Mouse (Mus musculus) MN1 (cell line): ENCODE results near the gene Fam187b.
A peak's percentile ranks its signal among the peaks of the same experiment; 100 is the strongest.
"Not testable (repeated sequence)": the region's sequence is repeated elsewhere in the genome, so short reads cannot be mapped to it uniquely, and the experiment has no call there.

Source experiments
- DNase-seq: peaks from one replicate; pipeline ENCODE4 v3.0.0-alpha.2; 2016; ENCODE audit warnings: low spot score

The Fam187b gene

GRCm38 (mm10) chr7:30973501-30974289 lies at the start of gene Fam187b:
Gene Fam187b (plus strand): TSS chr7:30973790.
- DNase-seq: no peak

DNA sequence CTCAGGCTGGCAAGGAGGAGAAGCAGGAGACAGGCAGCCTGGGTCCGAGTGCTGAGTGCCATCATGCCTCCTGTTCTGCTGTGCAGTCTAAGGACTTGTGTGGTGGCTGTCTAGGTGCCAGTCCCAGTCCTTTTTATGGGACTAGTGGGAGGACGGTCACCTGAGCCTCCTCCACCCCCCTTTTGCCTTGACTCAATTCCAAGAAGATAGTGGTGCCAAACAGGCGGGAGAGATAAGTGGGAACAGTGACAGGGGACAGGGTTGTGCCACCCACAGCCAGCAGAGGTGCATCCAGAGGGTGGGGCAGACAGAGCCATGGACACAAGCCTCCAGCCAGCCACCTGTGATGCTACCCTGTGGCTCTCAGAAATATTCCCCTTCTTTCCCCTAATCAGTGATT lies 49.5 kb upstream of the Fam187b start:
- DNase-seq: no peak

- DNase-seq: not testable (repeated sequence)
Measured at GRCm38 (mm10) chr7:30924581-30924980, 49.0 kb upstream of the Fam187b start, which contains the start of gene Hamp2. Gene Hamp2 (minus strand): TSS chr7:30924681.

DNA sequence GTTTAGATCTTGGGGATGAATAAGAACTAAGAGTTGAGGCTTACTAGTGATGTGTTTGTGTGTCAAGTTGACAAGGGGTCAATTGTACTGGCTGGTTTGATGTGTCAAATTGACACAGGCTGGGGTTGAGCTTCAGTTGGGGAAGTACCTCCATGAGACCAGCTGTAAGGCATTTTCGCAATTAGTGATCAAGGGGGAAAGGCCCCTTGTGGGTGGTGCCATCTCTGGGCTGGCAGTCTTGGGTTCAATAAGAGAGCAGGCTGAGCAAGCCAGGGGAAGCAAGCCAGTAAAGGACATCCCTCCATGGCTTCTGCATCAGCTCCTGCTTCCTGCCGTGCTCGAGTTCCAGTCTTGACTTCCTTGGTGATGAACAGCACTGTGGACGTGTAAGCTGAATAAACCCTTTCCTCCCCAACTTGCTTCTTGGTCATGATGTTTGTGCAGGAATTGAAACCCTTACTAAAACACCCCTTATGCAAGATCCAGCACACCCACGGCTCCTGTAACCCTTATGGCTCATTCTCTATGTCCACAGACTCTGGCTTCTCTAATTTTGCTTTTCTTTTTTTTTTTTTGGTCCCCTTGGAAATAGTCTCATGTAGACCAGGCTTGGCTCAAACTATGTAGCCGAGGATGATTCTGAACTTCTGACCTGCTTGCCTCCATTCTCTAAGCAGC lies 38.0 kb upstream of the Fam187b start:
- not testable (repeated sequence) for DNase-seq

DNA sequence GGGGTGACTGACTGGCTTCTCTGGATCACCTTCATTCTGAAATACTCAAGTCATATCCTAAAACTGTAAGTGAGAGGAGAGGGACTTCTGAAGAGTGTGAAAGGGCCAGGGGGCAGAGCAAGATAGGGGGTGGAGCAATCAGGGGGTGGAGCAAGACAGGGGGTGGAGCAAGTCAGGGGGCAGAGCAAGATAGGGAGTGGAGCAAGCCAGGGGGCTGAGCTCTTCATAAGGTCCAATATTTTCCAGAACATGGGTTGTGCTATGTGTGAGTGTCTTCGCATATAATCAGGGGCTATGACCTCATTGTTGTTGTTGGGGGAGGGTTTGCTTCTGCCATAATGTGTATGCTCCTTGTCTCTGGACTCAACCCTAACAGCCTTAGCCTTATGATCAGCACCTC lies 33.5 kb upstream of the Fam187b start:
- not testable (repeated sequence) for DNase-seq

- not testable (repeated sequence) for DNase-seq
Measured at GRCm38 (mm10) chr7:30942365-30942764, 31.2 kb upstream of the Fam187b start.

DNA sequence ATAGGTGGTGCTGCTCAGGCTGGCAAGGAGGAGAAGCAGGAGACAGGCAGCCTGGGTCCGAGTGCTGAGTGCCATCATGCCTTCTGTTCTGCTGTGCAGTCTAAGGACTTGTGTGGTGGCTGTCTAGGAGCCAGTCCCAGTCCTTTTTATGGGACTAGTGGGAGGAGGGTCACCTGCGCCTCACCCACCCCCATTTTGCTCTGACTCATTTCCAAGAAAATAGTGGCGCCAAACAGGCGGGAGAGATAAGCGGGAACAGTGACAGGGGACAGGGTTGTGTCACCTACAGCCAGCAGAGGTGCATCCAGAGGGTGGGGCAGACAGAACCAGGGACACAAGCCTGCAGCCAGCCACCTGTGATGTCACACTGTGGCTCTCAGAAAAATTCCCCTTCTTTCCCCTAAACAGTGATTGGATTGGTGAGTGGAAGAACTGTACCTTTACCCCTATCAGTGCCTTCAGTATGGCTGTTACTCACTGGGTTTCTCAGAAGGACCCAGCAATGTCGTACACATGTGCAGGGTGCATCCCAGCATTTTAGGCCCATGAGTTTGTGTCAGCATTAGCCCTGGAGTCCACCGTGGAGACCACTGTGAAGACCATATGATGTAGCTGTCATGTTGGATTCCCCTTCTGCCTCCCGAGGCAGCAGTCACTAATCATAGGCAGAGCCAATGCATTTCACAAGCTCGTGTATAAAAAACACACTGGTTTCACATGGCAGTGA lies 29.5 kb upstream of the Fam187b start, which contains the start of gene Hamp:
Gene Hamp (minus strand): TSS at position 124 of the 727 bp plus-strand sequence.
- DNase-seq: no peak

- not testable (repeated sequence) for DNase-seq
Measured at GRCm38 (mm10) chr7:30944706-30945105, 28.9 kb upstream of the Fam187b start.

DNA sequence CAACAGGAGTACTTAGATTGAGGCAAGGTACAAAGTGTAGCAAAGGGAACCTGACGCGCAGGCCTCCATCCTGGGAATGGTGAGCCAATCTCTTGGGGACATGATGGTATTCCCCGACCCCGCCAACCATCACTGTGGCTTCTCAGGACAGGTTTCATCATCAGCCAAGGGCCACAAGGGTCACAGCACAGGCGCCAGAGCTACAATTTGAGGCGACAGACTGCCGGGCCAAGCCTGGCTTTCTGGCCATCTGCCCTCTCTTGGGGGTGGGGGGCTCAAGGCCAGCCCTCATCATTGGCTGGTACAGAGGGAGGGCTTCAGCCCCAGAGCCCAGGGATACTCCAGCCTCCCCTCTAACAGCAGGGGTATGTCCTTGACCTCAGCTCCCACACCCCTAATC lies 28.1 kb upstream of the Fam187b start:
- not testable (repeated sequence) for DNase-seq

DNA sequence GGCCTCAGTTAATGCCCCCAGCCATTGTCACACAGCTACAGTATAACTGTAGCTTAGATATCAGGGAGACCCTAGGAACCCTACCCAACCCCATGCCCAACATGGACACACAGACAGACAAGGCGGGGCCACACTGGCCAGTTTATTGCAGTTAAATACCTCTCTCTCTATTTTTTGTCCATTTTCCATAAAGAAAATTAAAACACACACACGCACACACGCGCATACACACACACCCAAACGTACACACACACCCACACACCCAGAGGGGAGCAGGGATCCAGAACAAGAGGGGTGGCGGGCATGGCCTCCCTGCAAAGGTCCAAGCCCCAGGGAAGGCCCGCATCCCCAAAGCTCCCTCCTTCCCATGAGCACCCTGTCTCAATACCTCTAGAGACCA lies 27.7 kb upstream of the Fam187b start:
- DNase-seq: no peak

GRCm38 (mm10) chr7:30949902-30950301 lies 23.7 kb upstream of the Fam187b start:
- not testable (repeated sequence) for DNase-seq

DNA sequence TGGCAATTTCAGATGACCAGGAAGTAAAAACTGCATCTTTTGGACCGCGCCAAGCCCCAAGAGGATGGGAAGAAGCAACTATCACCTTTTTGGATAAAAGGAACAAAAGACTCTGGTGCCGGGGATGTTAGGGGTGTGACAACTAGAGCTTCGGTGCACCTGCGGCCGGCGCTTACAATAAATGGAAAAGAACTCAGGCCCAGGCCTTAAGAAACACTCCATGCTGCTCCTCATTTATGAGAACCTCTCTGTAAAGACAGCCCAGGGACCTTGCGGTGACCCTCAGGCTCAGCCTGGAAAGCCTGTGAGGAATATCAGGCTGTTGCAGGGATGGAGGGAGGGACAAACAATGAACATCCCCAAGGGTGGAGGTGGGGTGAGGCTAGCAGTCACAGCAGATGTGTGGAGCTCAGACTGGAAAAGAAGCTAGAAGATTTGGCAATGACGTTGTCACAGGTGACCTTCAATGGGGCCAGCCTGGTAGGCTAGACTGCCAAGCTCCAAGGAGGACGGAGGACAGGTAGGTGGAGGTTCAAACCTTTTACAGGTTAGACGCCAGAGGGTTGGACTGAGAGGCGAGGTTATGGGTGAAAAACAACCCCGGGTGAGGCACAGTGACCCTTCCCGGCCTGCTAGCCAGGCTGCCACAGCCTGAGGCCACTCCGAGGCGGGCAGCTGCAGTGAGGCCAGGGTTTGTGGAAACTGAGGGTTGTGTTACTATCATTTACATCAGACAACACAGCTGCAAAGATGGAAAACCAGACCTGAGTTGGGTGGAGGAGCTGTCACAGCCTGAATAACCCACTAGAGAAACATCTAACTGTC lies 20.9 kb upstream of the Fam187b start:
- no peak for DNase-seq

DNA sequence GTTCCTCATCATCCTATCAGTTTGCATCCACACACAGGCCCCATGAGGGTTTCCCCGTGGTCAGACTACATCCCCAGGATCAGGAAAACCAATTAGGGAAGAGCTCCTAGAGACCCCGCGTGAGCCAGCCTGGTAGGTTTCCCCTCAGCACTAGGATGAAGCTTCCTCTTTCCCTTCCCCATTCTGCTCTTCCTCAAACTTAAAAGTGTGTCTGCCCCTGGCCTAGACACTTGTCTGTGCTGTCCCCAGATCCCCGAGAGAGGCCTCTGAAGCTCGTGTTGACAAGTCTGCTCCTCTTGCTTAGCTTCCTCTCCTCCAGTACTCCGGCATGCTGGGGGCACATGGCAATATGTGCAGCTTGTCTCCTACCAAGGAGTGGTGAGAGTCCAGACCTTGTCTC lies 20.1 kb upstream of the Fam187b start:
- DNase-seq: no peak

DNA sequence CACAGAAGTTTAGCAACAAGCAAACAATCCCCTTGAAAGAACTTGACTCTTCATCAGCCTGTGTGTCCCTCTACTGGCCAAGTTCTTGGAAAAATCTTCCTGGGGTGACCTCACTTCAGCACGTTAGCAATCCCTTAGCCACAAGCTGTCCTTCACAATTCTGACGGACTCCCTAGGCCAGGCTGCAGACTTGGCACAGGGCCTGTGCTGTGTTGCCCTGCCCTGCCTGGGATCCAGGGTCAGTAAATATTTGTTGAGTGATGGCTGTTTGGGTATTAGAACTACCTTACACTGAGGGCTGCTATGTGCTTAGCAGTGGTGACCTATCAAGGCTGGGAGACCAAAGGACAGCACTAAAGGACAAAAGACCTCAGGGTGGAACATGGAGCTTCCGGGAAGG lies 19.6 kb upstream of the Fam187b start:
- DNase-seq: peak; percentile 21

DNA sequence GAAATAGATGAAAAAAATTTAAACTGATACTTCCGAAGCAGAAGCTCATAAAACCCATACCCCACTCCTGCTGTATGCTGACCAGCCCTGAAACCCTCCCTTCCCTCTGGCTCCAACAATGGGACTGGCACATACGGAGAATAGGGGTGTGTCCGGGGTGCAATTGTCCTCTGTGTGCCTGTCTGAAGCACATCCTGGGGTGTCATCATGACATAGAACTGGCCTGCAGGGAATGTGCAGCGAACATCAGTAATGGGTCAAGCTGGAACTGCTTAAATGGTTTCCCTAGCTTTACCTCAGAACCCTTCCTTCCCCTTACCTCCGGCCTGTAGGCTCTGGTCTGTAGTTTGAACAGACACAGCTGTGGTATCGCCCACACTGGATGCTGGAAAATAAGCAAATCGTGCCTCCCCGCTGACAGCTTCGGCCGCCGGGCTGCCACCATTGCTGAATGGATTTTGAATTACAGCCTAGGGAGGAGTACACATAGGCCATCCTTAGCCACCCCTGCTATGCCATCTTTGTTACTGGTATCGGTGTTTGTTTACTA lies 18.5 kb upstream of the Fam187b start:
- no peak for DNase-seq

- DNase-seq: peak; percentile 91
Measured at GRCm38 (mm10) chr7:30955584-30956356, 17.8 kb upstream of the Fam187b start.

- peak; percentile 46 for DNase-seq
Measured at GRCm38 (mm10) chr7:30956357-30956751, 17.2 kb upstream of the Fam187b start.

DNA sequence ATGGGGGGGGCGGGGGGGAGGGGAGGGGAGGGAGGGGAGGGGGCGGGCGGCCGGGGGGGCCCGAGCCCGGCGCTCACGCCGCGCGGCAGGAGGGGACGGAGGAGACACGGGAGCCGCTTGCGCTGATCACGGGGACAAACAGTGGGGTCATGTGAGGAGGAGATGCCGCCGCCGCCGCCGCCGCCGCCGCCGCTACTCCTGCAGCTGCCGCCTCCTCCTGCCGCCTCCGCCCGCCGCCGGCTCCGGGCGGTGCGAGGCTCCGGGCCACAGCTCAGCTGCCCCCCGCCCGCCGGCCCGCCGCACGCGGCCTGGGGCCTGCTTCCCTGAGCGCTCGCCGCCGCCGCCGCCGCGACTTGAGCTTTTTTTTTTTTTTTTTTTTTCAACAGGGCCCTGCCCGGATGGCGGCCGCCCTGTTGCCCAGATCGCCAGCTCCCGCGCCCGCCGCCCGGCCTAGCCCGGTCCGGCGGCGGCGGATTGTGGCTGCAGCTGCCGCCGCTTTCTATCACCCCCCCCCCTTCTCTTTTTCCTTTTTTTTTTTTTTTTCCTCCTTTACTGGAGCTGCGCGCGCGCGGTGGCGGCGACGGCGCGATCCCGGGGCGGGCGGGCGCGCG lies 16.7 kb upstream of the Fam187b start, which contains the start of gene Usf2:
Gene Usf2 (minus strand): TSS at position 48 of the 611 bp plus-strand sequence.
- peak; percentile 84 for DNase-seq

GRCm38 (mm10) chr7:30957367-30957783 lies 16.2 kb upstream of the Fam187b start:
- peak; percentile 90 for DNase-seq
